Mouse (Mus musculus): ENCODE data around the gene Cdc16. TPM values are rescaled to one million over a fixed set of nuclear protein-coding genes. Genes with fewer than 3 reads are reported as not detected.
"Not testable (repeated sequence)": the region's sequence is repeated elsewhere in the genome, so short reads cannot be mapped to it uniquely, and the experiment has no call there.

Cdc16 gene
- total RNA-seq (2017) = 37.8 and 38.2 TPM in 2 replicates

DNA sequence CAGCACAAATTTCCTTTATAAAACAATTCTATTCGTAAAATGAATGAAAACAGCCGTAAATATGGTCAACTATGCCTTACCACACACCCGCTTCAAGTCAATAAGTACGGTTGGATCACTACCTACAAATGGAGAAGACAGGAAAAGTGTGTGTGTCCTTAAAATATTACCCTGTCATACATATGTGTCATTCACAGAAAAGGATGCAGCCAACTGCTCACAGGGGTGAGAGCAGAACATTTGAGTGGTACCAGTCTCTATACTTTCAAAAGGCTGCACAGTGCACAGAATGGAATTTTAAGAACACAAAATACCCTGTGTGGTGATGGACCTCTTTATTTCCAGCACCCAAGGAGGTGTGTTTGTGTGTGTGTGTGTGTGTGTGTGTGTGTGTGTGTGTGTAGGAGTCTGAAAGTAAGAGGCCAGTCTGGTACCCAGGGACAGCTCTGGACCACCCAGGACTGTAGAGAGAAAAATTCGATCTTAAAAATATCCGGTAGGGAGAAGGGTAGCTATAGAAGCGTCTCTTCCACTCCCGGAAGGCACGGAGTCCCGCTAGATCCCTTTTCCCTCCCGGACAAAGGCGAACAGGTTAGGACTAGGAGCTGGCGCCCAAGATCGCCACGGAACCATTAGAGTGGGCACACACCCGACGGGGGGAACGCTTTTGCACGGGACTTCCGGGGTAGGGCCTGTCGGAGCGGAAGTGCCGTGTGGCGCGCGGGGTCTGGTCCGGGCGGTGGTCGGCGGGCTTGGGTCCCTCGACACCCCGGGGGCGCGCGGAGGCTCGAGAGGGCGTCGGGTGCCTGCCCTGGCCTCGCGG is at the start of gene Cdc16:
Gene Cdc16, plus strand, starts transcription at position 695 of the 823 bp plus-strand sequence.
- ATAC-seq (ENCODE audit: extremely low read depth, insufficient number of reproducible peaks, low FRiP score, poor library complexity, severe bottlenecking) = peak; percentile 83

- no peak for ATAC-seq (ENCODE audit: extremely low read depth, insufficient number of reproducible peaks, low FRiP score, poor library complexity, severe bottlenecking)
Measured at GRCm38 (mm10) chr8:13708514-13708913, 49.0 kb upstream of the Cdc16 start.

DNA sequence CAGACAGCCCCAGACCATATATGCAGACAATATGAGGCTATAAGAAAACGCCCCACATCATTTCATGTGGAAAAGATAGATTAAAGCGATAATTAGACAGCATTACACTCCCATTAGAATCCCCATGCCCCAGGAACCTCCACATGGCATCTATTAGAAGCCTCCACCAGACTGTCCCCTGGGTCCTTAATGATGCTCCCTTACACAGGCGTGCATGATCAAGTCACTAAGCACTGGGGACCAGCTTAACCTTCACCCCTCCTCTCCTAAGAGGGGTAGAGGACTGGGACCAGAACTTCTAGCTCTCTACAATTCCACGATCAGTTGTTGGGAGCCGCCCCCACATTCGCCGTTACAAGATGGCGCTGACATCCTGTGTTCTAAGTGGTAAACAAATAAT is 38.5 kb upstream of the Cdc16 start:
- no peak for ATAC-seq (ENCODE audit: extremely low read depth, insufficient number of reproducible peaks, low FRiP score, poor library complexity, severe bottlenecking)

DNA sequence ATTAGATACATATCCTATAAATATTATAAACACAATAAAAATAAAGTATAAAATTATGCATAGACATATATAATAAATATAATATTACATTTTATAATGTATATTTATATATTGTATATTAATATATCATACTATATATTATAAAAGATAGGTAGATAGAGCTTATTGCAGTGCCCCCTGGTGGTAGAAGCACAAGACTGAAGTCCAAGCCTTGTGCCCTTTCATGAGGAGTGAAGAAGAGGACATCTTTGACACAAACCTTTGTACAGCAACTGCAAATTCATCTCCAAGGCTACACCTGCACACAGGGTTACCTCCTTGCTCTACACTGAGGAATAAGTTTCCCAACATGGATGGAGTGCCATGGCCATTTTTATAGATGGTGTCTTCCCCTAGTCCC is 31.8 kb upstream of the Cdc16 start:
- peak; percentile 56; the same call in 1 of the 2 replicates for ATAC-seq (ENCODE audit: extremely low read depth, insufficient number of reproducible peaks, low FRiP score, poor library complexity, severe bottlenecking)

GRCm38 (mm10) chr8:13727469-13728094 is 29.9 kb upstream of the Cdc16 start:
- ATAC-seq (ENCODE audit: extremely low read depth, insufficient number of reproducible peaks, low FRiP score, poor library complexity, severe bottlenecking) = no peak

- ATAC-seq (ENCODE audit: extremely low read depth, insufficient number of reproducible peaks, low FRiP score, poor library complexity, severe bottlenecking) = no peak
Measured at GRCm38 (mm10) chr8:13740323-13740770, 17.1 kb upstream of the Cdc16 start.

DNA sequence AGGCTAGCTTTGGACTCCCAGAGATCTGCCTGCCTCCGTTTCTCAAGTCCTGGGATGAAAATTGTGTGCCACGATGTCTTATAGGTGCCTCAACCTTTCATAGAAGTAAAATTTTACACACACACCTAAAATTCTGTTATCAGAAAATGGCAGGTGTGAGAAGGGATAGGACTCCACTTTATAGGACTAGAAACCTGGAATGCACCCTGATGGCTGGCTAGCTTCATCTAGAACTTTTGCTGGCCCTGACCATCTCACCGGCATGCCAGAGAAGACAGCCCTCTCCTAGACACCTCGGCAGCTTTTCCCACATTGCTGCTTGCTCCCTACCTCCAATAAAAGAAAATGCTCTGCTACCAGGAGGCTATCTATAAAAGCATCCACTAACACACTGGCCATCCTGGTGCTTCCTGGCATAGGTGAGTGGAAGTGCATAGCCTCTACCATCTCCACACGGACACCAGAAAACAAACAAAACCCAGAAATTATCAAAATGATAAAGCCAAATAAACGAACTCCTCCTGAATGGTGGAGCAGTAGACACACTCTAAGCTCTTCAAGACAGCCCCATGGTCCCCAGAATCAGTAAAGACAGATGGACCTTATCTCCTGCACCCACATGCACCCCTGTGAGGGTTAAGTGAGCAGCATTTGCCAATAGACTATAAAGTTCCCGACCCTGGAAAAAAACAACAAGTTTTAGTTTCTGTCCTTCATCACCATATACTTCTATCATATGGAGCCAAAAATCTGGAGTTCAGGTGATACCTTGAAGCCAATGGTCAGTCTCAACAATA is 16.5 kb upstream of the Cdc16 start:
- ATAC-seq (ENCODE audit: extremely low read depth, insufficient number of reproducible peaks, low FRiP score, poor library complexity, severe bottlenecking) = no peak

GRCm38 (mm10) chr8:13746212-13746611 is 11.3 kb upstream of the Cdc16 start:
- ATAC-seq (ENCODE audit: extremely low read depth, insufficient number of reproducible peaks, low FRiP score, poor library complexity, severe bottlenecking) = not testable (repeated sequence)

- no peak for ATAC-seq (ENCODE audit: extremely low read depth, insufficient number of reproducible peaks, low FRiP score, poor library complexity, severe bottlenecking)
Measured at GRCm38 (mm10) chr8:13747626-13748025, 9.8 kb upstream of the Cdc16 start.

- peak; percentile 71; the same call in 1 of the 2 replicates for ATAC-seq (ENCODE audit: extremely low read depth, insufficient number of reproducible peaks, low FRiP score, poor library complexity, severe bottlenecking)
Measured at GRCm38 (mm10) chr8:13753680-13754079, 3.8 kb upstream of the Cdc16 start.

GRCm38 (mm10) chr8:13756480-13756879 is 996 bp upstream of the Cdc16 start:
- ATAC-seq (ENCODE audit: extremely low read depth, insufficient number of reproducible peaks, low FRiP score, poor library complexity, severe bottlenecking) = no peak

- peak; percentile 21; the same call in 1 of the 2 replicates for ATAC-seq (ENCODE audit: extremely low read depth, insufficient number of reproducible peaks, low FRiP score, poor library complexity, severe bottlenecking)
Measured at GRCm38 (mm10) chr8:13757805-13758727, 590 bp downstream of the Cdc16 start.

DNA sequence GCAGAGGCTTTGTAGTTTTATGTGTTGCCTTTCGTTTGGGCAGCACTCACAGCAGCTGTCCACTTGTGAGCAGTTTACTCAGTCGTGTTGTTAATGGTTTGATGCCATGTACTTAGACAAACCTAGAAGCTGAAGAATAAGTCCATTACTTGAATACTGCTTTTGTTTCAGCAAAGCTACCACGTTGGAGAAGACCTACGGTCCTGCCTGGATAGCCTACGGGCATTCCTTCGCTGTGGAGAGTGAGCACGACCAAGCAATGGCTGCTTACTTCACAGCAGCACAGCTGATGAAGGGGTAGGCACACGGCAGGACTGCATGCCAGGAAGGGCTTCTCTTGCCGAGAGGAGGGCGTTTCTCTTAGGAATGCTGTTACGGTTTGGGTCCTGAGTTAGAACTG is 11.7 kb downstream of the Cdc16 start:
- no peak for ATAC-seq (ENCODE audit: extremely low read depth, insufficient number of reproducible peaks, low FRiP score, poor library complexity, severe bottlenecking)

GRCm38 (mm10) chr8:13780536-13780935 is 23.1 kb downstream of the Cdc16 start:
- ATAC-seq (ENCODE audit: extremely low read depth, insufficient number of reproducible peaks, low FRiP score, poor library complexity, severe bottlenecking) = no peak

DNA sequence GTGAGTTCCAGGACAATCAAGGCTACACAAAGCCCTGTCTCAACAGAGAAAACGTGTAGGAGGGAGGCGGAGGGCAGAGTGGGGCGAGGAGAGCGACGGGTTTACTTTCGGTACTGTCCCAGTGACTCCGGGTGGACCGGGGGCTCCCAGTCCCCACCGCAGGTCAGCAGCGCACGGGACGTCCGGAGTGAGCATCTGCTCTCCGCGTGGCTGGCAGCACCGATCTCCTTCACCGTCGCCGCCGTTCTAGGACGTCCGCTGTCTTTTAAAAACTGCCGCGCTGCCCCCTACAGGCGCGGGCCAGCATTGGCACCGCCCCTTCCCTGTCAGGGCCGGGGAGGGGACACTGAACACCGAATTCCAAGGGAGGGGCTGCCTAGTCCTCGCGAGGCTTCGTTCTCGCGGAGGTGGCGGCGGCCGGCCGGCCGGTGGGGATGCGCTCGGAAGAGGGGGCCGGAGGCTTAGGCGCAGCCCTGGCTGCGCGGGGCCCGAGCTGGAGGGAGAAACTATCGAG is 27.8 kb downstream of the Cdc16 start, which contains the start of gene Upf3a:
Gene Upf3a, plus strand, starts transcription at position 366 of the 514 bp plus-strand sequence.
- peak; percentile 95 for ATAC-seq (ENCODE audit: extremely low read depth, insufficient number of reproducible peaks, low FRiP score, poor library complexity, severe bottlenecking)

DNA sequence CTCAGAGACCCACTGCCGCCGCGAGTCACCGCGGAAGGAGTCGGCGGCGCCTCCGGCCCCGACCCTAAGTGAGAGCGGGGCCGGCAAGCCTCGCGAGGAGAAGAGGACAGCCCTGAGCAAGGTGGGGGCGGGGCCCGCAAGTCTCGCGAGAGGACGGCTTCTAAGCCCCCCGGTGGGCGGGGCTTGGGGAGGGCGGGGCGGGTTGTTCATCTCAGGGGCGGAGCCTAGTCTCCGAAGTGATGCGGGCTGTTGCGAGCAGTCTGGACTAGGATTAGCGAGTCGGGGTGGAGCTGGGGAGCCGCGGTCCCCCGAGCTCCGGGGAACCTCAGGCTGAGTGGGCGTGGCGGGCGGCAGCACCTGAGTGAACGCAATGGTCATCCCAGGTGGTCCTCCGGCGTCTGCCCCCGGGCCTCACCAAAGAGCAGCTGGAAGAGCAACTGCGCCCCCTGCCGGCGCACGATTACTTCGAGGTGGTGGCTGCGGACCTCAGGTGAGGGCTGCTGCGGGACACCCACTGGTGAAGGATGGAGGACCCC is 28.4 kb downstream of the Cdc16 start:
- ATAC-seq (ENCODE audit: extremely low read depth, insufficient number of reproducible peaks, low FRiP score, poor library complexity, severe bottlenecking) = peak; percentile 66

DNA sequence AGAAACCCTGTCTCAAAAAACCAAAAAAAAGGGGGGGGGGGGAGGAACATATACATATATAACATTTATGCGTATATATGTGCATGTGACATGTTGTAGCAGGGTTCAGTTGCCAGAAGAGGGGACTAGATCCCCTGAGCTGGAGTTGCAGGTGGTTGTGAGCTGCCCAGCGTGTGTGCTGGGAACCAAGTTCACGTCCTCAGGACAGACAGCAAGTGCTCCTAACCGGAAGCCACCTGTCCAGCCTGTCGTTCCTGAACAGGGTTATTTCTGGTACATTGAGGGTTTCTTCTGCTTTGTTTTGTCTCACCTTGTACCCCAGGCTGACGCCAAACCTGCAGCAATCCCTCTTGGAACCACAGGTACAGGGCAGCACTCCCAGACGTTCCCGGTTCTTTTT is 32.1 kb downstream of the Cdc16 start:
- no peak for ATAC-seq (ENCODE audit: extremely low read depth, insufficient number of reproducible peaks, low FRiP score, poor library complexity, severe bottlenecking)

Measured in neutrophil, adult 5-6 weeks (primary cell).